Mouse (Mus musculus): Measurements from ENCODE around the gene Erf. TPM values are rescaled to one million over a fixed set of nuclear protein-coding genes. Genes with fewer than 3 reads are reported as not detected.
"Not testable (repeated sequence)": the region's sequence is repeated elsewhere in the genome, so short reads cannot be mapped to it uniquely, and the experiment has no call there.

Erf gene
- polyA plus RNA-seq, 1 experiment from 2014 or later: 11.0 TPM

DNA sequence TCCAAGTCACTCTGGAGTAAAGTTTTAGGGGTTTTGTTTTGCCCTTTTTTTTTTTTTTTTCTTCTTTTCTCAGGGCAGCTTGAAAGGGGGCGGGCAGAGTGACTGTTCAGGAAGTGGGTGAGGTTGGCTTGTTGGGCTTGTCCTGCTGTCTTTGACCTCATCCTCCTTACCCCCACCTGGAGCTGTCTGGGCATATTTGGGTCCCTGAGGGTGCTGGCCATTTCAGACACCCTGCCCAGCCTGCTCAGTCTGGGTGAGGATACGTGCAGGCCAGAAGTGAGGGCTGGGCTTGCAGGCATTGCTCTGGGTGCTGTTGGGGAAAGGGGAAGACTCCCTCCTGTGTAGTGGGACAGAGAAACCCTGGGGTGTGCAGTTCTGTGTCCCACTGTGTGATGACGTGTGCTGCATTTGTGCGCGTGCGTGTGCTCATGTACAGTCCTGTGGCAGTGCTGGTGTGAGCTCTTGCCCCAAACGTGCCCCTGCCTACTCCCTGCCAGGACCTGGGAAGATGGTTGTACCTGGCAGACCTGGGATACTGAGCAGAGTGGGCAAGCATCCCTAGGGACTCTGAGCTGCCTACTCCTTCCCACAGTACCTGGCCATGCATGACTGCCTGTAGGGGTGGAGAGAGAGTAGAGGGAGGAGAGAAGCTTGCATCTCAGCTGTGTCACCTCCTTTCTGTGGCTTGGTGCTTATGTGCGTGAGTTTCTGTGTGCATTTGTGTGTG lies 19.1 kb upstream of the Erf start:
- ATAC-seq (ENCODE audit: insufficient read depth, low FRiP score): no peak

DNA sequence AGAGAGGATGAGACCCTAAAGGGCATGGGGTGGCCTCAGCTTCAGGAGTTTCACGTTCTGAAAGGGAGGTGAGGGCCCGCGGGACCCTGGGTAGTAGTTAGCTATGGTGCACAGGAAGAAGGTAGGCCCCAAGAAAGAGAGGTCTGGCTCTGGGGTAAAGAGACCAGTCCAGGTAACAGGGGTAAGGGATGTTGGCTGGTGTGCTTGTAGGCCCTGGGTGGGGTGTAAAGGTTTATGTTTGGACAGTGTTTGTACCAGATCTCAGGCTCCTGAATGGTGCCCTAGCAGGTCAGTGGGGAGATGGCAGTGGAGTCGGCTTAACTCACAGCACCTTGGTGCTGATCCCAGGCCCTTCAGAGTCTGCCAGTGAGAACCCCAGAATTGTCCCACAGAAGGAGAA lies 18.5 kb upstream of the Erf start:
- 38% methylated on average over 4 of the region's 4 CpGs for WGBS
- Histone ChIP-seq H3K27ac (ENCODE audit: low read length) (peak overlapping the region; percentile 90), H3K36me3 (ENCODE audit: control insufficient read depth, insufficient read depth, low read length) (peaks cover 14% of the 10 kb centered on the region; the same call in 1 of the 2 replicates), H3K9me3 (replicated peaks; ENCODE audit: control insufficient read depth, low read length) (no peaks in the 10 kb centered on the region), H3K9ac (ENCODE audit: low read length) (peak overlapping the region; percentile 95), H3K4me1 (ENCODE audit: control insufficient read depth, insufficient read depth, low read length) (peaks cover 25% of the 10 kb centered on the region), H3K27me3 (ENCODE audit: control insufficient read depth, insufficient read depth, low read length) (no peaks in the 10 kb centered on the region), H3K4me3 (replicated peaks; ENCODE audit: low read length) (peak overlapping the region; percentile 89), H3K4me2 (ENCODE audit: low read depth, low read length) (peak overlapping the region; percentile 83)
- no peak for ATAC-seq (ENCODE audit: insufficient read depth, low FRiP score)

More for the DNA sequence above, 19.1 kb upstream of the Erf start:
- H3K9me3 ChIP-seq (replicated peaks; ENCODE audit: control insufficient read depth, low read length): no peaks in the 10 kb centered on the region
- peaks cover 30% of the 10 kb centered on the region for H3K4me1 ChIP-seq (ENCODE audit: control insufficient read depth, insufficient read depth, low read length)
- H3K4me3 ChIP-seq (replicated peaks; ENCODE audit: low read length): peak overlapping the region; percentile 89
- H3K27me3 ChIP-seq (ENCODE audit: control insufficient read depth, insufficient read depth, low read length): no peaks in the 10 kb centered on the region
- peaks cover 14% of the 10 kb centered on the region; the same call in 1 of the 2 replicates for H3K36me3 ChIP-seq (ENCODE audit: control insufficient read depth, insufficient read depth, low read length)
- H3K4me2 ChIP-seq (ENCODE audit: low read depth, low read length): peak overlapping the region; percentile 83
- H3K27ac ChIP-seq (ENCODE audit: low read length): peak overlapping the region; percentile 90
- peak overlapping the region; percentile 95 for H3K9ac ChIP-seq (ENCODE audit: low read length)
- 80% methylated on average over 8 of the region's 8 CpGs for WGBS

DNA sequence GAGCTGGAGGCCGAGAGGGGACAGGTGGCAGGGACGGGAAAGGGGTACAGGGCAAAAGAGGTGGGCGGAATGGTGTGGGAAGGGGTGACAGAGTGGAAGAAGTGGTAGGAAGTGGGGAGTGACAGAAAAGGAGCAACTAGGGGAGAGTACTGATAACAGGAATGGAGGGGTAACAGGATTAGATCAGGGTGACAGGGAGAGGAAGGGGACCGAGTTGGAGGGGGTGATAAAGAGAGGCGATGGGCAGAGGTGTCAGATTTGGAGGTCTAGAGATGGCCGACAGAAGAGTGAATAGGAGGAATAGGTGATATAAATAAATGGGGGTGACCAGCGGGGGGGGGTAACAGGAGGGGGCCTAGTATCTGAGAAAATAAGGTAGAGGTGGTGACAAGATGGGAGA lies 18.0 kb upstream of the Erf start:
- WGBS: 1% methylated on average over 7 of the region's 7 CpGs
- no peak for ATAC-seq (ENCODE audit: insufficient read depth, low FRiP score)
- no peaks in the 10 kb centered on the region for H3K27me3 ChIP-seq (ENCODE audit: control insufficient read depth, insufficient read depth, low read length)

DNA sequence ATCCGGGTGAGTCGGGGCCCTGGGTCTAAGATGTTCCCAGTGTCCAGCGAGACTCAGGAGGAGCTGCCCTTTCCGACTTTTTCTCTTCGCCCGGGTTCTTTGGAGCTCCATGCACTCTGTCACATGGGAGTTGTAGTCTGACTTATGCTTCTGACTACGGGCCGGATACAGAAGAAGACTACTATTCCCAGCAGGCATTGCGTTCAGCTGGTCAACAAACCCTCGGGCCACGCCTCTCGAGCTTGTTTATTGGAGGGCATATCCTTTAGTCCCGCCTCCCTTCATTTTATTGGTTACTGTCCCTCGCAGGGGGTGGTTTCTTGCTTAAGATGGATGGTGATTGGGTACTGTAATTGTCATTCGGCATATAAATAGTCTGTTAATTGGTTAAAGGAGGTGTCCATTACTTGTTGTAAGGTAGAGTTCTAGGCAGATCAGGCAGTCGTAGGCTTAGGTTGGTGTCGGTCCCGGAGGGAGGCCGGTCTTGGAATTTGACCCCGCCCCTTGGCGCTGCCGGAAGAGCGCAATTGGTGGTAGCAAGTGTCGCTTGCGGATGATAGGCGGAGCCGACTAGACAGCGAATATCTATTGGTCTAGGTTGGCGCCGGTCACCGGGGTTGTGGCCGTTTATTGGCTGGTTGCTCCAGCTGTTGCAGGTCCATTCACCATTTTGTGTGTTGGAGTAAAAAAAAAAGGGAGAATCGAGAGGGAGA lies 17.3 kb upstream of the Erf start:
- peak overlapping the region; percentile 95 for H3K27ac ChIP-seq (ENCODE audit: low read length)
- peaks cover 14% of the 10 kb centered on the region; the same call in 1 of the 2 replicates for H3K36me3 ChIP-seq (ENCODE audit: control insufficient read depth, insufficient read depth, low read length)
- peak; percentile 94 for ATAC-seq (ENCODE audit: insufficient read depth, low FRiP score)
- H3K9ac ChIP-seq (ENCODE audit: low read length): peak overlapping the region; percentile 95
- H3K27me3 ChIP-seq (ENCODE audit: control insufficient read depth, insufficient read depth, low read length): no peaks in the 10 kb centered on the region
- under 1% methylated on average over 33 of the region's 33 CpGs for WGBS
- H3K4me1 ChIP-seq (ENCODE audit: control insufficient read depth, insufficient read depth, low read length): peaks cover 17% of the 10 kb centered on the region
- peak overlapping the region; percentile 89 for H3K4me3 ChIP-seq (replicated peaks; ENCODE audit: low read length)
- no peaks in the 10 kb centered on the region for H3K9me3 ChIP-seq (replicated peaks; ENCODE audit: control insufficient read depth, low read length)
- peak overlapping the region; percentile 83 for H3K4me2 ChIP-seq (ENCODE audit: low read depth, low read length)

More for the DNA sequence above, 18.0 kb upstream of the Erf start:
- Histone ChIP-seq H3K36me3 (ENCODE audit: control insufficient read depth, insufficient read depth, low read length) (peaks cover 14% of the 10 kb centered on the region; the same call in 1 of the 2 replicates), H3K27ac (ENCODE audit: low read length) (peak overlapping the region; percentile 90), H3K4me1 (ENCODE audit: control insufficient read depth, insufficient read depth, low read length) (peaks cover 21% of the 10 kb centered on the region), H3K4me3 (replicated peaks; ENCODE audit: low read length) (peak overlapping the region; percentile 89), H3K9ac (ENCODE audit: low read length) (peak overlapping the region; percentile 95), H3K4me2 (ENCODE audit: low read depth, low read length) (peak overlapping the region; percentile 83), H3K9me3 (replicated peaks; ENCODE audit: control insufficient read depth, low read length) (no peaks in the 10 kb centered on the region)

DNA sequence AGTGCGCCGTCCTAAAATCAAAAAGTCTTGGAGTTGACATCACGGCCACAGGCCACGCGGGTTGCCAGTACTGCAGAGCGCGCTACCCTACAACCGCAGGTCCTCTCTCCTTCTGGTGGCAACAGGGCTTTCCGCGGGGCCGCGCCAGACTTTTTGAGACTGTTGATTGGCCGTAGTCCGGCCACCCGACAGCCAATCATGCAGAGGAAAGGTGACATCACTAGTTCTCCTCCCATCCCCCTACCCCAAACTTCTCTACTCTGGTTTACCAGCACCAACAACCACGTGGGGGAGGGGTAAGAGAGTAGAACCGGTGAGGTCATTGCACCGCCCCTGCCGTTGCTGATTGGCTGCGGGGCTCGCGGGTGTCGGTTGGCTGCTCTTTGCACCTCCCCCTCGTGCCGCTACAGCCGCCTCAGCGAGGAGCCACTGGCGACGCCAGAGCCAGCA lies 16.8 kb upstream of the Erf start, which contains the start of gene Cic:
Cic (plus strand) TSS at position 404 of the 450 bp plus-strand sequence.
- peak within 1 kb of the TSS; percentile 89 for H3K4me3 ChIP-seq (replicated peaks; ENCODE audit: low read length)
- peaks cover 17% of the 10 kb centered on the region for H3K4me1 ChIP-seq (ENCODE audit: control insufficient read depth, insufficient read depth, low read length)
- no peaks in the 10 kb centered on the region for H3K27me3 ChIP-seq (ENCODE audit: control insufficient read depth, insufficient read depth, low read length)
- 0% methylated on average over 29 of the region's 29 CpGs for WGBS
- peak within 1 kb of the TSS; percentile 95 for H3K27ac ChIP-seq (ENCODE audit: low read length)
- H3K4me2 ChIP-seq (ENCODE audit: low read depth, low read length): peak within 1 kb of the TSS; percentile 83
- ATAC-seq (ENCODE audit: insufficient read depth, low FRiP score): peak; percentile 88
- H3K9me3 ChIP-seq (replicated peaks; ENCODE audit: control insufficient read depth, low read length): no peaks in the 10 kb centered on the region
- peaks cover 13% of the 10 kb centered on the region; the same call in 1 of the 2 replicates for H3K36me3 ChIP-seq (ENCODE audit: control insufficient read depth, insufficient read depth, low read length)
- H3K9ac ChIP-seq (ENCODE audit: low read length): peak within 1 kb of the TSS; percentile 95

DNA sequence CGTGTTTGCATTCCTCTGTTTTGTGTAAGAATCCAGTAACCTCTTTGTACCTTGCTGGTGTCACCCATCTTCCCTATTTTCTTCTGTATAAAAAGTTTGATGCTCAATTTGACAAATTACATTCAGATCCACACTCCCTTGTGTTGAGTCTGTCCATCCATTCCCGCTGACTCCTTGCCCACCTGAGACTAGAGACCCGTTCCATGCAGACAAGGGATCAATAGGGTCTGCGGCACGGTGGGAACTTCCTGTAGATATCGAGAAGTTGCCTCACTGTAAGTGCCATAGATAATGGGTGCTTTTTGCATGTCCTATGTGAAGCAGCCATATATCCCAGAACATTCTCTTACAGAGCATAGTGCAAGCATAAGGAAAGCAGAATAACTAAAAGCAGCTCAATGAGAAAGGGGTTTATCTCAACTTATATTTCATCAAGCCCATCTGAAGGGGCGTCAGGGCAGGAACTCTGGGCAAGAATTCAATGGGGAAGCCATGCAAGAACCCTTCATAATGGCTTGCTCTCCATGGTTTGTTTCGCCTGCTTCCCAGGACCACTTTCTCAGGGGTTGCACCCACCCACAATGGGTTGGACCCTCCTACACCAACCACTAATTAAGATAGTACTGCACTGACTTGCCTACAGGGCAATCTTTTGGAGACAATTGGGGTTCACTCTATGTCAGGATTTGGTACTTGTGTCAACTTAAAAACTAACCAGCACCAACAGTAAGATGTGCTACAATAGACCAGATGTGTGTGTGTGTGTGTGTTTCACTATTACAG lies 15.8 kb upstream of the Erf start:
- Histone ChIP-seq H3K27me3 (ENCODE audit: control insufficient read depth, insufficient read depth, low read length) (no peaks in the 10 kb centered on the region), H3K9me3 (replicated peaks; ENCODE audit: control insufficient read depth, low read length) (no peaks in the 10 kb centered on the region), H3K4me2 (ENCODE audit: low read depth, low read length) (peak overlapping the region; percentile 59; the same call in 1 of the 2 replicates), H3K4me1 (ENCODE audit: control insufficient read depth, insufficient read depth, low read length) (peaks cover 17% of the 10 kb centered on the region), H3K36me3 (ENCODE audit: control insufficient read depth, insufficient read depth, low read length) (peaks cover 3% of the 10 kb centered on the region; the same call in 1 of the 2 replicates), H3K9ac (ENCODE audit: low read length) (no peak overlapping the region), H3K27ac (ENCODE audit: low read length) (no peak overlapping the region), H3K4me3 (replicated peaks; ENCODE audit: low read length) (no peak overlapping the region)
- 85% methylated on average over 8 of the region's 8 CpGs for WGBS
- ATAC-seq (ENCODE audit: insufficient read depth, low FRiP score): no peak

DNA sequence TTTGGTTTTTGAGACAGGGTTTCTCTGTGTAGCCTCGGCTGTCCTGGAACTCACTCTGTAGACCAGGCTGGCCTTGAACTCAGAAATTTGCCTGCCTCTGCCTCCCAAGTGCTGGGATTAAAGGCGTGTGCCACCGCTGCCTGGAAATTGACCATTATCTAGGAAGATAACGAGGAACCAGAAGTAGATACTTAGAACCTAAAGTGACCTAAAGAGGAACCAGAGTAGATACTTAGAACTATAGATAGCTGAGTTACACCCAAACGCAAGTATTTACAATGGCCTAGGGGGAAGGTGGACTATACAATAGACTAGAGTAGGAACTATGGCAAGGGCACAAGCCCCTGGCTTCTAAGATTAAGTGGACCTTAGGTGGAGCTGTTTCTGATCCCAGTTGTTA lies 15.2 kb upstream of the Erf start:
- not testable (repeated sequence) for H3K9me3 ChIP-seq (replicated peaks; ENCODE audit: control insufficient read depth, low read length); H3K9ac ChIP-seq (ENCODE audit: low read length); H3K27me3 ChIP-seq (ENCODE audit: control insufficient read depth, insufficient read depth, low read length); H3K27ac ChIP-seq (ENCODE audit: low read length); H3K36me3 ChIP-seq (ENCODE audit: control insufficient read depth, insufficient read depth, low read length); H3K4me3 ChIP-seq (replicated peaks; ENCODE audit: low read length); ATAC-seq (ENCODE audit: insufficient read depth, low FRiP score); H3K4me2 ChIP-seq (ENCODE audit: low read depth, low read length)
- H3K4me1 ChIP-seq (ENCODE audit: control insufficient read depth, insufficient read depth, low read length): peaks cover 17% of the 10 kb centered on the region
- 79% methylated on average over 5 of the region's 5 CpGs for WGBS

DNA sequence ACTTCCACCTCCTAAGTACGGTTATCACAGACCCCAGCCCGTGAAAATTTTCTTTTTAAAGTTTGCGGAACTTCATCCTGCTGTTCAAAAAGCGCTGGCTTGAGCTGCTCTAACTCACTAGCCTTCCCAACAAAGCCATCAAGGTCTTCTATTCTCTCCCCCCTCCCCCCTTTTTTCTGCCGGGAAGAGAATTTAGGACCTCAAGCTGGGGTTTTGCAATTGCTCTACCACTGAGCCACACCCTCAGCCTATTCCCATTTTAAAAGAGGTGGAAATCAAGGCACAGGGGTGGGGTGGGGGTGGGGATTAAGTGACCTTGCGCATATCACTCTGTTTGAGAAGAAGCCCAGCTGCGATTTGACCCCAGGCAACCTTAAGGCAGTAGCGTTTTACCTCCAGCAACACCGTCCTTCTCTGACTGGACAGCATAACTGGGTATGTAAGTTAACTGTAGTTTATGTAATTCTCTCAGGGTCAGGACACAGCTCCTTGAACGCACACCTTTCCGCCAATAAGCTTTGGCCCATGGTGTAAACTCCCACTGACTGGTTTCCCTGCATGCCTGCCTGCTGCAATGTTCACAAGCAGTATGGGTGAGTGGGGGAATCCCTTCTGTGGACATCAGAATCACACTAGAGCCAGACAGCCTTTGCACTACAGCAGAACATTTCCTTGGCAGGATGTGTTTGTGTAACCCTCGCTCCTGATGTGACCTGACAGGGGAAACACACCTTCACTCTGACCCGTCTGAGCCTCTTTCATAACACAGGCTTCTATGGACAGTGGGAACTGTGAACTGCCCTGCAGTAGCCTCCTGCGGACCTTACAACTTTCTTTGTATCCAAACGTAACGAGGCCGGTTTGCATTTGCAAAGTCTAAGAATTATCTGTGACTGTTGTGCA lies 13.7 kb upstream of the Erf start:
- Histone ChIP-seq H3K9ac (ENCODE audit: low read length) (no peak overlapping the region), H3K36me3 (ENCODE audit: control insufficient read depth, insufficient read depth, low read length) (no peaks in the 10 kb centered on the region), H3K4me3 (replicated peaks; ENCODE audit: low read length) (no peak overlapping the region), H3K27ac (ENCODE audit: low read length) (no peak overlapping the region), H3K4me2 (ENCODE audit: low read depth, low read length) (no peak overlapping the region), H3K4me1 (ENCODE audit: control insufficient read depth, insufficient read depth, low read length) (peaks cover 6% of the 10 kb centered on the region; the same call in 1 of the 2 replicates), H3K9me3 (replicated peaks; ENCODE audit: control insufficient read depth, low read length) (no peaks in the 10 kb centered on the region), H3K27me3 (ENCODE audit: control insufficient read depth, insufficient read depth, low read length) (no peaks in the 10 kb centered on the region)
- no peak for ATAC-seq (ENCODE audit: insufficient read depth, low FRiP score)
- 37% methylated on average over 17 of the region's 17 CpGs for WGBS

Data from stomach, embryonic 16.5 days (tissue).